Mouse (Mus musculus): ENCODE data around the gene Ptpn4.

Ptpn4 gene

GRCm38 (mm10) chr1:119804586-119804985 lies 32.8 kb downstream of the Ptpn4 start:
- no peak for DNase-seq

GRCm38 (mm10) chr1:119795174-119795573 lies 42.2 kb downstream of the Ptpn4 start:
- no peak for DNase-seq

- peak; percentile 50 for DNase-seq
Measured at GRCm38 (mm10) chr1:119794342-119794741, 43.1 kb downstream of the Ptpn4 start.

- no peak for DNase-seq
Measured at GRCm38 (mm10) chr1:119790616-119791015, 46.8 kb downstream of the Ptpn4 start.

- DNase-seq = no peak
Measured at GRCm38 (mm10) chr1:119775915-119776314, 61.5 kb downstream of the Ptpn4 start.

- DNase-seq = no peak
Measured at GRCm38 (mm10) chr1:119735692-119736091, 101.7 kb downstream of the Ptpn4 start.

- no peak for DNase-seq
Measured at GRCm38 (mm10) chr1:119734801-119735200, 102.6 kb downstream of the Ptpn4 start.

GRCm38 (mm10) chr1:119731166-119731565 lies 106.2 kb downstream of the Ptpn4 start:
- no peak for DNase-seq

- no peak for DNase-seq
Measured at GRCm38 (mm10) chr1:119713017-119713416, 124.4 kb downstream of the Ptpn4 start.

GRCm38 (mm10) chr1:119706471-119707217 lies 130.8 kb downstream of the Ptpn4 start:
- no peak for DNase-seq

- no peak for DNase-seq
Measured at GRCm38 (mm10) chr1:119696860-119697259, 140.6 kb downstream of the Ptpn4 start.

- no peak for DNase-seq
Measured at GRCm38 (mm10) chr1:119685773-119686558, 151.4 kb downstream of the Ptpn4 start.

- no peak for DNase-seq
Measured at GRCm38 (mm10) chr1:119681663-119682213, 155.7 kb downstream of the Ptpn4 start.

GRCm38 (mm10) chr1:119674984-119675383 lies 162.4 kb downstream of the Ptpn4 start:
- DNase-seq = no peak

- DNase-seq = no peak
Measured at GRCm38 (mm10) chr1:119666904-119667303, 170.5 kb downstream of the Ptpn4 start.

- no peak for DNase-seq
Measured at GRCm38 (mm10) chr1:119654307-119654706, 183.1 kb downstream of the Ptpn4 start.

GRCm38 (mm10) chr1:119650386-119650785 lies 187.0 kb downstream of the Ptpn4 start:
- peak; percentile 33 for DNase-seq

- DNase-seq = no peak
Measured at GRCm38 (mm10) chr1:119649627-119650026, 187.8 kb downstream of the Ptpn4 start.

GRCm38 (mm10) chr1:119648205-119649111 lies 189.0 kb downstream of the Ptpn4 start, which contains the start of gene Epb41l5:
Epb41l5 (minus strand) TSS chr1:119649000.
- DNase-seq = peak; percentile 69

GRCm38 (mm10) chr1:119646356-119646755 lies 191.1 kb downstream of the Ptpn4 start:
- DNase-seq = no peak

- peak; percentile 20 for DNase-seq
Measured at GRCm38 (mm10) chr1:119642367-119642766, 195.0 kb downstream of the Ptpn4 start.

GRCm38 (mm10) chr1:119641090-119641812 lies 196.2 kb downstream of the Ptpn4 start:
- no peak for DNase-seq
